Mouse (Mus musculus): ENCODE results near the gene Tnpo1.

DNA sequence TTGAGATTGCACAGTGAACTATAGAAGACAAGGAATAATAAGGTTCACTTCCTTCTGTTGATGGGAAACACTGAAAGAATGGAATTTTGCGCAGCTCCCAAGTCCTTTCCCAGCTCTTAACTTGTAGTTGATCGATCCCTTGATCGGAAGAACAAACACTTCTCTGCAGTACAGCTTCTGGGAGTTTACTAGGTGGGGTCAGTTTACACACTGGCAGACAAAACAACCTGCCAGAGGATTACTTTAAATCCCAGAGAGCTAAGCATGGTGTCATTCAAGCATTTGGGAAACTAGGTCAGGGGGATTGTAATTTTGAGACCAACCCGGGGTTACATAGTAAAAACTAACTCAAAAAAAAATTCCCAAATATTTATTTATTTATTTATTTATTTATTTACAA lies 22.0 kb upstream of the Tnpo1 start:
- TF ChIP-seq CTCF (IDR thresholded peaks at IDR 0.05; ENCODE audit: low read depth, low read length) (no peak), POLR2A (IDR thresholded peaks at IDR 0.05; ENCODE audit: extremely low read depth, insufficient read depth, low read length) (no peak)

Measured in liver, adult 2 months (tissue).